Mouse (Mus musculus) R1 (cell line): Measurements from ENCODE around the gene Mtln.

Experiments
- DNase-seq: peaks from one replicate; pipeline ENCODE4 v3.0.0-alpha.2; 2018; ENCODE audit warnings: low read depth, low spot score

The Mtln gene

GRCm38 (mm10) chr2:127754113-127754512, 38.2 kb downstream of the Mtln start:
- no peak for DNase-seq

- no peak for DNase-seq
These were observed 40.3 kb downstream of the Mtln start for GRCm38 (mm10) chr2:127751849-127752610.

GRCm38 (mm10) chr2:127749376-127749775, 42.9 kb downstream of the Mtln start:
- no peak for DNase-seq

GRCm38 (mm10) chr2:127748316-127748715, 44.0 kb downstream of the Mtln start:
- DNase-seq, result no peak

- no peak for DNase-seq
These were observed 49.7 kb downstream of the Mtln start for GRCm38 (mm10) chr2:127742637-127743036.
